Comparison of ENCODE assay signal across 24 mouse cellular contexts in the genomic region with DNA sequence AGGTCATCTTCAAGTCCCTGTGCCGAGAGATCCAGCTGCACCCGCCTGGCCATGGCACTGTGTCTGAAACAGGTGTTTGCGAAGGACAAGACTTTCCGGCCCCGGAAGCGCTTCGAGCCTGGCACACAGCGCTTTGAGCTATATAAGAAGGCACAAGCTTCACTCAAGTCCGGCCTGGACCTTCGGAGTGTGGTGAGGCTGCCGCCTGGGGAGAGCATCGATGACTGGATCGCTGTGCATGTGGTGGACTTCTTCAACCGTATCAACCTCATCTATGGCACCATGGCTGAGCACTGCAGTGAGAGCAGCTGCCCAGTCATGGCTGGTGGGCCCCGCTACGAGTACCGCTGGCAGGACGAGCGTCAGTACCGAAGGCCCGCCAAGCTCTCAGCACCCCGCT. TPM values are rescaled to one million over a fixed set of nuclear protein-coding genes. Genes with fewer than 3 reads are reported as not detected.
"Had no signal": no experiment of that assay in that cellular context is flagged by ENCODE, and none has a peak within 500 bp of the region (broad histone marks: within the 10 kb centered on the region; RNA-seq: fewer than 3 reads in every experiment).

No protein-coding gene starts in this region.

- H3K27me3 ChIP-seq: liver, embryonic 15.5 days; neural tube, embryonic 15.5 days had no signal

- H3K4me3 ChIP-seq: layer of hippocampus, adult 2 months; limb, embryonic 10.5 days; limb, embryonic 13.5 days; liver, embryonic 15.5 days; neural tube, embryonic 12.5 days; neural tube, embryonic 15.5 days had no signal

- H3K36me3 ChIP-seq: neural tube, embryonic 12.5 days had no signal

- H3K9me3 ChIP-seq: limb, embryonic 10.5 days; limb, embryonic 13.5 days; liver, embryonic 15.5 days; neural tube, embryonic 12.5 days; neural tube, embryonic 15.5 days had no signal

- DNase-seq: layer of hippocampus, adult 9-11 months; lung, embryonic 14.5 days; midbrain, embryonic 14.5 days; right cerebral cortex, adult 18-20 months; right cerebral cortex, postnatal 14 days; right cerebral cortex, postnatal 4 days; thymus, adult 2 months; thymus, postnatal 14 days; thymus, postnatal 4 days had no signal

- ATAC-seq: intestine, postnatal 0 days; lung, postnatal 0 days had no signal

- H3K9ac ChIP-seq: limb, embryonic 13.5 days; liver, embryonic 15.5 days; lung, embryonic 14.5 days; neural tube, embryonic 12.5 days; neural tube, embryonic 15.5 days had no signal

- H3K4me2 ChIP-seq: limb, embryonic 13.5 days; liver, embryonic 15.5 days; lung, embryonic 14.5 days; neural tube, embryonic 12.5 days; neural tube, embryonic 15.5 days had no signal

- H3K27ac ChIP-seq: kidney, postnatal 0 days; limb, embryonic 10.5 days; limb, embryonic 13.5 days; liver, embryonic 15.5 days; neural tube, embryonic 12.5 days; neural tube, embryonic 15.5 days; stomach, postnatal 0 days had no signal

RNA-seq across cellular contexts. Expression of a gene that starts 50.4 kb away (rescaled TPM):
- polyA plus RNA-seq: kidney, embryonic 14.5 days; liver, embryonic 15.5 days; lung, embryonic 14.5 days had no signal

RNA-seq across cellular contexts. Expression of a gene that starts 53.0 kb away (rescaled TPM):
- polyA plus RNA-seq: intestine, postnatal 0 days; kidney, adult 2 months; kidney, embryonic 14.5 days; large intestine, adult 2 months; limb, embryonic 10.5 days; limb, embryonic 13.5 days; liver, adult 2 months; liver, embryonic 15.5 days; lung, embryonic 14.5 days; lung, postnatal 0 days; neural tube, embryonic 12.5 days; stomach, embryonic 14.5 days; stomach, postnatal 0 days had no signal
